Mouse (Mus musculus) embryonic facial prominence, embryonic 10.5 days (tissue): Measurements from ENCODE around the gene Zbtb38. TPM values are rescaled to one million over a fixed set of nuclear protein-coding genes. Genes with fewer than 3 reads are reported as not detected.

Experiments used
- DNase-seq: peaks from one replicate; pipeline ENCODE4 v3.0.0-alpha.2; 2017; ENCODE audit warnings: low spot score
- H3K27ac ChIP-seq: fragments of 300-500 bp; sonication (generic); replicated peaks from 2 replicates; pipeline ENCODE4 v1.5.1; 2016; ENCODE audit warnings: mild to moderate bottlenecking
- H3K27me3 ChIP-seq: fragments of 300-500 bp; sonication (generic); replicated peaks from 2 replicates; pipeline ENCODE4 v1.6.1; 2016; ENCODE audit warnings: low read depth, mild to moderate bottlenecking; ENCODE audit not compliant: poor library complexity, severe bottlenecking
- H3K36me3 ChIP-seq: fragments of 300-500 bp; sonication (generic); replicated peaks from 2 replicates; pipeline ENCODE4 v1.6.1; 2016; ENCODE audit warnings: mild to moderate bottlenecking, moderate library complexity
- H3K4me1 ChIP-seq: fragments of 300-500 bp; sonication (generic); 2 replicates; pipeline ENCODE4 v1.6.1; 2016
- H3K4me3 ChIP-seq: fragments of 300-500 bp; sonication (generic); 2 replicates; pipeline ENCODE4 v1.5.1; 2016; ENCODE audit warnings: mild to moderate bottlenecking, moderate library complexity
- H3K9me3 ChIP-seq: fragments of 300-500 bp; sonication (generic); 2 replicates; pipeline ENCODE4 v1.6.1; 2016; ENCODE audit warnings: mild to moderate bottlenecking
- WGBS: fragments of 180-500 bp; shearing (Covaris S2); methylation state at CpG from one replicate; pipeline ENCODE4 v1.1.7; 2016; 5-methylcytosine and 5-hydroxymethylcytosine counted together
- polyA plus RNA-seq: library from polyadenylated mRNA; unstranded; fragments of >200 nt; fragmentation: Nextera tagmentation; extraction: Ambion mirVana; gene quantifications from 2 replicates; pipeline ENCODE4 v1.2.1, GENCODE M21; 2016

The Zbtb38 gene
- polyA plus RNA-seq, 1 experiment from 2014 or later: 8.6 TPM

- no peak for DNase-seq
- WGBS: 56% methylated on average over 14 of the region's 14 CpGs
Measured at GRCm38 (mm10) chr9:96726336-96727131, 26.1 kb downstream of the Zbtb38 start.

GRCm38 (mm10) chr9:96725582-96726320 lies 26.9 kb downstream of the Zbtb38 start:
- Histone ChIP-seq H3K36me3 (no peaks in the 10 kb centered on the region), H3K27ac (peak overlapping the region; percentile 68), H3K27me3 (no peaks in the 10 kb centered on the region; the same call in 1 of the 2 replicates), H3K4me1 (peaks cover 42% of the 10 kb centered on the region), H3K9me3 (no peaks in the 10 kb centered on the region), H3K4me3 (no peak overlapping the region)
- WGBS: 12% methylated on average over 9 of the region's 9 CpGs
- peak; percentile 59 for DNase-seq

More at GRCm38 (mm10) chr9:96726336-96727131, 26.1 kb downstream of the Zbtb38 start:
- Histone ChIP-seq H3K9me3 (no peaks in the 10 kb centered on the region), H3K27ac (peak overlapping the region; percentile 68), H3K4me1 (peaks cover 43% of the 10 kb centered on the region), H3K36me3 (no peaks in the 10 kb centered on the region), H3K4me3 (no peak overlapping the region), H3K27me3 (no peaks in the 10 kb centered on the region; the same call in 1 of the 2 replicates)

GRCm38 (mm10) chr9:96723650-96724049 lies 29.0 kb downstream of the Zbtb38 start:
- Histone ChIP-seq H3K9me3 (no peaks in the 10 kb centered on the region), H3K36me3 (no peaks in the 10 kb centered on the region), H3K27me3 (no peaks in the 10 kb centered on the region; the same call in 1 of the 2 replicates), H3K4me1 (peaks cover 53% of the 10 kb centered on the region), H3K4me3 (no peak overlapping the region), H3K27ac (no peak overlapping the region)
- DNase-seq: no peak
- whole genome bisulfite sequencing: 84% methylated on average over 6 of the region's 6 CpGs

GRCm38 (mm10) chr9:96721163-96721799 lies 31.4 kb downstream of the Zbtb38 start:
- DNase-seq: no peak
- no peaks in the 10 kb centered on the region for H3K36me3 ChIP-seq
- no peak overlapping the region for H3K4me3 ChIP-seq
- peaks cover 41% of the 10 kb centered on the region for H3K4me1 ChIP-seq
- 89% methylated on average over 8 of the region's 8 CpGs for WGBS
- no peaks in the 10 kb centered on the region for H3K9me3 ChIP-seq
- no peak overlapping the region for H3K27ac ChIP-seq
- H3K27me3 ChIP-seq: no peaks in the 10 kb centered on the region

GRCm38 (mm10) chr9:96720510-96721162 lies 32.0 kb downstream of the Zbtb38 start:
- 76% methylated on average over 11 of the region's 11 CpGs for WGBS
- no peaks in the 10 kb centered on the region for H3K27me3 ChIP-seq
- no peak for DNase-seq
- H3K27ac ChIP-seq: no peak overlapping the region
- no peaks in the 10 kb centered on the region for H3K36me3 ChIP-seq
- no peaks in the 10 kb centered on the region for H3K9me3 ChIP-seq
- peaks cover 35% of the 10 kb centered on the region for H3K4me1 ChIP-seq
- H3K4me3 ChIP-seq: peak overlapping the region; percentile 88

- under 1% methylated on average over 85 of the region's 85 CpGs for WGBS
Measured at GRCm38 (mm10) chr9:96719408-96720158, 33.0 kb downstream of the Zbtb38 start.

GRCm38 (mm10) chr9:96718888-96719287 lies 33.7 kb downstream of the Zbtb38 start:
- DNase-seq: no peak
- H3K4me1 ChIP-seq: peaks cover 26% of the 10 kb centered on the region
- H3K9me3 ChIP-seq: no peaks in the 10 kb centered on the region
- 55% methylated on average over 10 of the region's 10 CpGs for WGBS
- H3K27ac ChIP-seq: peak overlapping the region; percentile 97
- no peaks in the 10 kb centered on the region for H3K36me3 ChIP-seq
- no peaks in the 10 kb centered on the region for H3K27me3 ChIP-seq
- H3K4me3 ChIP-seq: peak overlapping the region; percentile 88

More at GRCm38 (mm10) chr9:96719408-96720158, 33.0 kb downstream of the Zbtb38 start:
- Histone ChIP-seq H3K4me3 (peak overlapping the region; percentile 88), H3K27ac (peak overlapping the region; percentile 97), H3K9me3 (no peaks in the 10 kb centered on the region), H3K36me3 (no peaks in the 10 kb centered on the region), H3K27me3 (no peaks in the 10 kb centered on the region), H3K4me1 (peaks cover 26% of the 10 kb centered on the region)
- DNase-seq: peak; percentile 79

- no peaks in the 10 kb centered on the region for H3K36me3 ChIP-seq
- DNase-seq: no peak
Measured at GRCm38 (mm10) chr9:96718402-96718798, 34.2 kb downstream of the Zbtb38 start.

GRCm38 (mm10) chr9:96717698-96718401 lies 34.8 kb downstream of the Zbtb38 start:
- Histone ChIP-seq H3K4me1 (peaks cover 25% of the 10 kb centered on the region), H3K4me3 (no peak overlapping the region), H3K27ac (no peak overlapping the region), H3K27me3 (no peaks in the 10 kb centered on the region), H3K9me3 (no peaks in the 10 kb centered on the region), H3K36me3 (no peaks in the 10 kb centered on the region)
- no peak for DNase-seq
- WGBS: 92% methylated on average over 16 of the region's 16 CpGs

More at GRCm38 (mm10) chr9:96718402-96718798, 34.2 kb downstream of the Zbtb38 start:
- no peak overlapping the region for H3K4me3 ChIP-seq
- 91% methylated on average over 8 of the region's 8 CpGs for WGBS
- no peaks in the 10 kb centered on the region for H3K9me3 ChIP-seq
- H3K4me1 ChIP-seq: peaks cover 25% of the 10 kb centered on the region
- no peak overlapping the region for H3K27ac ChIP-seq
- no peaks in the 10 kb centered on the region for H3K27me3 ChIP-seq

- H3K36me3 ChIP-seq: no peaks in the 10 kb centered on the region
- no peaks in the 10 kb centered on the region for H3K27me3 ChIP-seq
- no peaks in the 10 kb centered on the region for H3K9me3 ChIP-seq
- no peak overlapping the region for H3K27ac ChIP-seq
- H3K4me1 ChIP-seq: peaks cover 25% of the 10 kb centered on the region
- no peak overlapping the region for H3K4me3 ChIP-seq
- no peak for DNase-seq
- WGBS: 89% methylated on average over 14 of the region's 14 CpGs
Measured at GRCm38 (mm10) chr9:96716735-96717444, 35.7 kb downstream of the Zbtb38 start.

GRCm38 (mm10) chr9:96716136-96716535 lies 36.5 kb downstream of the Zbtb38 start:
- WGBS: 92% methylated on average over 10 of the region's 10 CpGs
- Histone ChIP-seq H3K27ac (no peak overlapping the region), H3K36me3 (no peaks in the 10 kb centered on the region), H3K27me3 (no peaks in the 10 kb centered on the region), H3K9me3 (no peaks in the 10 kb centered on the region), H3K4me3 (no peak overlapping the region), H3K4me1 (peaks cover 25% of the 10 kb centered on the region)
- DNase-seq: no peak
